Mouse (Mus musculus) neural tube, embryonic 13.5 days (tissue): ENCODE results near the gene Gcnt4. TPM values are rescaled to one million over a fixed set of nuclear protein-coding genes. Genes with fewer than 3 reads are reported as not detected.

Source experiments
- ATAC-seq: fragments of 200-750 bp; cut with Nextera tagmentation; 2 replicates; pipeline ENCODE4 v1.8.0; 2017; ENCODE audit warnings: low read depth, mild to moderate bottlenecking, moderate TSS enrichment, moderate library complexity
- H3K27ac ChIP-seq: fragments of 300-500 bp; sonication (generic); replicated peaks from 2 replicates; pipeline ENCODE4 v1.5.1; 2015; ENCODE audit warnings: moderate library complexity, mild to moderate bottlenecking, inconsistent platforms
- H3K27me3 ChIP-seq: fragments of 300-500 bp; sonication (generic); 2 replicates; pipeline ENCODE4 v1.6.1; 2015; ENCODE audit warnings: mild to moderate bottlenecking, inconsistent platforms
- H3K36me3 ChIP-seq: fragments of 300-500 bp; sonication (generic); 2 replicates; pipeline ENCODE4 v1.6.1; 2015; ENCODE audit warnings: mild to moderate bottlenecking, inconsistent platforms
- H3K4me1 ChIP-seq: fragments of 300-500 bp; sonication (generic); replicated peaks from 2 replicates; pipeline ENCODE4 v1.6.1; 2015; ENCODE audit warnings: inconsistent platforms
- H3K4me2 ChIP-seq: fragments of 300-500 bp; sonication (generic); 2 replicates; pipeline ENCODE4 v1.6.1; 2015; ENCODE audit warnings: inconsistent platforms, mild to moderate bottlenecking, moderate library complexity
- H3K4me3 ChIP-seq: fragments of 300-500 bp; sonication (generic); 2 replicates; pipeline ENCODE4 v1.5.1; 2015; ENCODE audit warnings: mild to moderate bottlenecking, inconsistent platforms
- H3K9ac ChIP-seq: fragments of 300-500 bp; sonication (generic); 2 replicates; pipeline ENCODE4 v1.6.1; 2015; ENCODE audit warnings: moderate library complexity, mild to moderate bottlenecking, inconsistent platforms
- H3K9me3 ChIP-seq: fragments of 300-500 bp; sonication (generic); 2 replicates; pipeline ENCODE4 v1.6.1; 2016; ENCODE audit warnings: inconsistent platforms
- WGBS: fragments of 180-500 bp; shearing (Covaris S2); methylation state at CpG from one replicate; pipeline ENCODE4 v1.1.7; 2015; 5-methylcytosine and 5-hydroxymethylcytosine counted together
- polyA plus RNA-seq: library from polyadenylated mRNA; unstranded; fragments of >200 nt; fragmentation: Nextera tagmentation; extraction: Ambion mirVana; gene quantifications from 2 replicates; pipeline ENCODE4 v1.2.1, GENCODE M21; 2015

The Gcnt4 gene
- polyA plus RNA-seq, 1 experiment from 2014 or later = 0.10 TPM

- no peak overlapping the region for H3K9ac ChIP-seq
- H3K4me3 ChIP-seq = no peak overlapping the region
- no peak overlapping the region for H3K4me2 ChIP-seq
- no peak overlapping the region for H3K27ac ChIP-seq
- H3K9me3 ChIP-seq = no peaks in the 10 kb centered on the region
- ATAC-seq = no peak
- H3K27me3 ChIP-seq = no peaks in the 10 kb centered on the region
- WGBS = 56% methylated on average over 26 of the region's 26 CpGs
- H3K4me1 ChIP-seq = peaks cover 15% of the 10 kb centered on the region
- H3K36me3 ChIP-seq = no peaks in the 10 kb centered on the region
These were observed 59.0 kb downstream of the Gcnt4 start for GRCm38 (mm10) chr13:96983251-96984126.

- 83% methylated on average over 5 of the region's 5 CpGs for WGBS
- Histone ChIP-seq H3K4me1 (peaks cover 15% of the 10 kb centered on the region), H3K27me3 (no peaks in the 10 kb centered on the region), H3K4me3 (no peak overlapping the region), H3K9ac (no peak overlapping the region), H3K9me3 (no peaks in the 10 kb centered on the region), H3K4me2 (no peak overlapping the region), H3K27ac (no peak overlapping the region), H3K36me3 (no peaks in the 10 kb centered on the region)
- no peak for ATAC-seq
These were observed 60.2 kb downstream of the Gcnt4 start for GRCm38 (mm10) chr13:96984688-96985087.

DNA sequence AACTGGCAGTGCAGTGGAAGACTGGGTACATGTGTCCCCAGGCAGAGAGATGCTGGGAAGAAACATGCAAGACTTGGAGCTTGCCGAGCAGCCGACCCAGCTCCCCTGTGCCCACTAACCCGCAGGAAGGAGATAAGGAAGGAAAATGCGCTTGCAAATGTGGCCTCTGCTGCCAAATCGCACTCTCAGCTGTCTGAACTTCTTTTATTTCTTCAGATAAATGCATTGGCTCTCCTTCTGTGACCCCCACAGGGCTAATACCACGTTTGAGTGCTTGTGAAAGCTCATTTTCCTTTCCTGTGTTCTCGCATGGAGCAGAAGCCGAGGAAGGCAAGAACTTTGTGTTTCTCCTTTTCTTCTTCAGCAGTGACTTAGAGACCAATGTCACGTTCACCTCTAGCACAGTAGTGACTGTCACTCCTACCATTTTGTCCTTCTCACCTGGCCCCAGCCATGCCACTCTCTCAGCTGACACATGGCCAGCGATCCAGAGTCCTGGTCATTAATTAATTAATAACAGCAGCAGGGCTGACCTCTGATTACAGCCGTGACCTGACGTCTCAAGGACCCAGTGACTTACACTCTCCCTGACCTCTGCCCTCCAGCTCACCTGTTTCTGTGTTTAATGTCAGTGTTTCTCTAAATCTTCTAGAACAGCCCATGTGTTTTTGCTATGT lies 61.2 kb downstream of the Gcnt4 start:
- H3K4me1 ChIP-seq = peaks cover 15% of the 10 kb centered on the region
- WGBS = 57% methylated on average over 12 of the region's 12 CpGs
- ATAC-seq = no peak

DNA sequence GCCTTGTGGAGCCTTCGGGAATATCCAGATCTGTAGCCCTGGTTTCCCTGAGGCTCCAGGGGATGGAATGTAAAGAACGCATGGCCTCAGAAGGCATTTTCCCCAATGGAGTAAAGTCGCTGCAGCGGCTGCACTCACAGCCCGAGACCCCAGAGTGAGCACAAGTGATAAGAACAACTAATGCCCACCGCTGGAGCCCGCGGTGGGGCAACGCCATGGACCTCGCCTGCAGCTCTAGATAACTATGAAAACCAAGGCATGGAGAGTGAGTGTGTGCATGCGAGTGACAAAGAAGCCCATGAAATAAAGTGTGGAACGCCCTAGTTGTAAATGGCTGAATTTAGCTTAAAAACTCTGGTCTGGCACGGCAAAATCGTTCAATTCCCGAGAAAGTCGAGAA lies 64.6 kb downstream of the Gcnt4 start:
- Histone ChIP-seq H3K27ac (no peak overlapping the region), H3K27me3 (no peaks in the 10 kb centered on the region), H3K36me3 (no peaks in the 10 kb centered on the region), H3K4me2 (no peak overlapping the region), H3K4me3 (no peak overlapping the region), H3K4me1 (0 out of 2 replicates have a peak, but pooled peaks cover 5% of the 10 kb centered on the region), H3K9me3 (no peaks in the 10 kb centered on the region), H3K9ac (no peak overlapping the region)
- ATAC-seq = no peak
- WGBS = 96% methylated on average over 16 of the region's 16 CpGs

More for the DNA sequence above, 61.2 kb downstream of the Gcnt4 start:
- Histone ChIP-seq H3K36me3 (no peaks in the 10 kb centered on the region), H3K4me3 (no peak overlapping the region), H3K4me2 (no peak overlapping the region), H3K27ac (no peak overlapping the region), H3K27me3 (no peaks in the 10 kb centered on the region), H3K9me3 (no peaks in the 10 kb centered on the region), H3K9ac (no peak overlapping the region)

GRCm38 (mm10) chr13:96990045-96990444 lies 65.6 kb downstream of the Gcnt4 start:
- Histone ChIP-seq H3K9ac (no peak overlapping the region), H3K27ac (no peak overlapping the region), H3K4me1 (0 out of 2 replicates have a peak, but pooled peaks cover 5% of the 10 kb centered on the region), H3K4me2 (no peak overlapping the region), H3K36me3 (no peaks in the 10 kb centered on the region), H3K27me3 (no peaks in the 10 kb centered on the region), H3K4me3 (no peak overlapping the region), H3K9me3 (no peaks in the 10 kb centered on the region)
- ATAC-seq = no peak
- 94% methylated on average over 3 of the region's 3 CpGs for WGBS

DNA sequence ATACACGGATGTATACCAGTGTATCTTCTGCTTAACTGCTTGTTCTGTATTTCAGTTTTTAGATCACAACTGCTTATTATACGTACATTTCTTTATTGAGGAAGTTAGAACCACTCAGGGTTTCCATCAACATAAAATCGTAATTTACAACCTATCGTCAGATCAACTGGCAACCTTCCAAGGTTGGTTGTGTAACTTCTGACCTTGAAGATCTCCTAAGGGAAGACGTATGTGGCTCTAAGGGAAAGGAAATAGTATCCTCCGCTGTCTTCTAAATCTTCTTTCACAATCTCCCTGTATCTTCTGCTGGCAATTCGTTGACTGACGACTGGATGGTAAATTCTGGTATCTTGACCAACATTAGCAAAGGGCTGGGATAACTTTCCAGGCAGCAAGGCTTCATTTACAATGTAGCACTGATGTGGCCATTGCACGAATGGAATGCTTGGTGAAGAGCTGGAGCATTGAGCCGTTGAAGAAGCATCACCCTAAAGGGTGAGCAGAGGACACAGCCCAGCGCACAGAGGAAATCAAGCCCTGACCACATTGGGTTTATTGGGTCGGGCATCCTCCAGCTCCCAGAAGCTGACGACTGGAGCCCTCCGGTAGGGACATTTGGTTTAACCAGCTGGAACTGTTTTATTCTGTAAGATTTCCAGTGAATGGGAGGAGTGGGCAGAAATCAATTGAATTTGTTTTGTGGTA lies 66.2 kb downstream of the Gcnt4 start:
- no peaks in the 10 kb centered on the region for H3K9me3 ChIP-seq
- H3K4me1 ChIP-seq = 0 out of 2 replicates have a peak, but pooled peaks cover under 1% of the 10 kb centered on the region
- no peaks in the 10 kb centered on the region for H3K36me3 ChIP-seq
- H3K9ac ChIP-seq = no peak overlapping the region
- H3K4me3 ChIP-seq = no peak overlapping the region
- no peak overlapping the region for H3K4me2 ChIP-seq
- no peaks in the 10 kb centered on the region for H3K27me3 ChIP-seq
- ATAC-seq = no peak
- WGBS = 82% methylated on average over 14 of the region's 14 CpGs
- no peak overlapping the region for H3K27ac ChIP-seq

- no peak overlapping the region for H3K4me3 ChIP-seq
- 31% methylated on average over 8 of the region's 8 CpGs for WGBS
These were observed 69.0 kb downstream of the Gcnt4 start for GRCm38 (mm10) chr13:96993291-96993989.

DNA sequence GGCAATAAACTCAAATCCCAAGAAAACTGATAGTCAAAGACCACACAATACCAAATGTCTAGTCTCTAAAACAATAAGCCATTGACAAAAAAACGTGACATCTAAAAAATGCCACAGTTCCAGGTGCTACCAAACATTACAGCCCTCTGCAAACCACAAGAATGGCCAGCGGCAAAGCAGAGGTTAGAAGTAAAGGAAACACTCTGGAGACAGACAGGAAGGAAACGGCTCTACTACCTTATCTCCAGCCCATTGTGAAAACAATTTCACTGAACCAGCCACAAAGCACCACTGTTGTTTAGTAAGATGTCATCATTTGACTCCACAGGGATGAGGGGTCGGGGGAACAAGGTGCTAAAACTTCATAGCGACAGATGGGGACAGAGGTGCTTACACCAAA lies 70.8 kb downstream of the Gcnt4 start:
- Histone ChIP-seq H3K9me3 (no peaks in the 10 kb centered on the region), H3K27ac (no peak overlapping the region), H3K4me2 (no peak overlapping the region), H3K4me3 (no peak overlapping the region), H3K36me3 (no peaks in the 10 kb centered on the region), H3K4me1 (no peaks in the 10 kb centered on the region), H3K9ac (no peak overlapping the region), H3K27me3 (no peaks in the 10 kb centered on the region)
- ATAC-seq = no peak
- 72% methylated on average over 5 of the region's 5 CpGs for WGBS

More at GRCm38 (mm10) chr13:96993291-96993989, 69.0 kb downstream of the Gcnt4 start:
- no peak overlapping the region for H3K4me2 ChIP-seq
- ATAC-seq = no peak
- no peak overlapping the region for H3K27ac ChIP-seq
- no peaks in the 10 kb centered on the region for H3K9me3 ChIP-seq
- H3K27me3 ChIP-seq = no peaks in the 10 kb centered on the region
- H3K9ac ChIP-seq = no peak overlapping the region
- H3K36me3 ChIP-seq = no peaks in the 10 kb centered on the region
- H3K4me1 ChIP-seq = no peaks in the 10 kb centered on the region

DNA sequence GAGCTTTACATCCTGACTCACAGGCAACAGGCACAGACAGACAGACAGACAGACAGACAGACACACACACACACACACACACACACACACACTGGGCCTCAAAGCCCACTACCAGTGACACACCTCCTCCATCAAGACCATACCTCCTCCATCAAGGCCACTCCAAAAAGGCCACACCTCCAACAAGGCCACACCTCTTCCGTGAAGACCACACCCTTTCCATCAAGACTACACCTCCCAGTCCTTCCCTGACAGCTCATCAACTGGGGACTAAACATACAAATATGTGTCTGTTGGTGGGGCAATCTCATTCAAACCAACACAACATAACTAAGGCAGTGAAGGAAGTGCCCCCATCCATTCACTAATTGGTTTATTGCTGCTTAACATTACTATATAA lies 72.6 kb downstream of the Gcnt4 start:
- Histone ChIP-seq H3K27me3 (no peaks in the 10 kb centered on the region), H3K36me3 (no peaks in the 10 kb centered on the region), H3K4me1 (no peaks in the 10 kb centered on the region), H3K27ac (no peak overlapping the region), H3K4me3 (no peak overlapping the region), H3K4me2 (no peak overlapping the region), H3K9me3 (no peaks in the 10 kb centered on the region), H3K9ac (no peak overlapping the region)
- no peak for ATAC-seq
- 71% methylated on average over 1 of the region's 1 CpGs for WGBS
